Mouse (Mus musculus) lung, postnatal 0 days (tissue): ENCODE measurements around the gene Fsd2. TPM values are rescaled to one million over a fixed set of nuclear protein-coding genes. Genes with fewer than 3 reads are reported as not detected.

Experiments
- ATAC-seq: fragments of 200-750 bp; cut with Nextera tagmentation; 2 replicates; pipeline ENCODE4 v1.8.0; 2017; ENCODE audit warnings: moderate library complexity
- DNase-seq: peaks from one replicate; pipeline ENCODE4 v3.0.0-alpha.2; 2016; ENCODE audit warnings: low spot score
- H3K27ac ChIP-seq: fragments of 300-500 bp; sonication (generic); 2 replicates; pipeline ENCODE4 v1.5.1; 2014; ENCODE audit warnings: antibody characterized with exemption, mild to moderate bottlenecking, low read length, mixed read lengths
- H3K27me3 ChIP-seq: fragments of 300-500 bp; sonication (generic); replicated peaks from 2 replicates; pipeline ENCODE4 v1.6.1; 2014; ENCODE audit warnings: low read length, mixed read lengths; ENCODE audit not compliant: insufficient read depth
- H3K36me3 ChIP-seq: fragments of 300-500 bp; sonication (generic); 2 replicates; pipeline ENCODE4 v1.6.1; 2014; ENCODE audit warnings: low read length, mixed read lengths; ENCODE audit not compliant: insufficient read depth
- H3K4me1 ChIP-seq: fragments of 300-500 bp; sonication (generic); 2 replicates; pipeline ENCODE4 v1.6.1; 2014; ENCODE audit warnings: antibody characterized with exemption, low read depth, low read length, mixed read lengths; ENCODE audit not compliant: insufficient read depth
- H3K4me2 ChIP-seq: fragments of 300-500 bp; sonication (generic); replicated peaks from 2 replicates; pipeline ENCODE4 v1.6.1; 2014; ENCODE audit warnings: low read depth, mild to moderate bottlenecking, low read length, moderate library complexity, mixed read lengths
- H3K4me3 ChIP-seq: fragments of 300-500 bp; sonication (generic); 2 replicates; pipeline ENCODE4 v1.5.1; 2014; ENCODE audit warnings: low read depth, low read length
- H3K9ac ChIP-seq: fragments of 300-500 bp; sonication (generic); replicated peaks from 2 replicates; pipeline ENCODE4 v1.6.1; 2014; ENCODE audit warnings: low read depth, mild to moderate bottlenecking
- H3K9me3 ChIP-seq: fragments of 300-500 bp; sonication (generic); 2 replicates; pipeline ENCODE4 v1.6.1; 2016; ENCODE audit warnings: low read length, mixed read lengths
- CTCF ChIP-seq: IDR thresholded peaks from 2 replicates; pipeline ENCODE4 v1.5.1; 2016; ENCODE audit warnings: antibody characterized with exemption, mild to moderate bottlenecking
- EP300 ChIP-seq: IDR thresholded peaks from 2 replicates; pipeline ENCODE4 v1.6.1; 2016; ENCODE audit warnings: antibody characterized with exemption, mild to moderate bottlenecking, control low read depth
- WGBS: fragments of 180-500 bp; shearing (Covaris S2); extraction: QIAGEN DNeasy Blood & Tissue Kit; methylation state at CpG from one replicate; pipeline ENCODE4 v1.1.7; 2014; 5-methylcytosine and 5-hydroxymethylcytosine counted together
- polyA plus RNA-seq: library from polyadenylated mRNA; unstranded; fragments of >200 nt; fragmentation: Nextera tagmentation; extraction: Ambion mirVana; gene quantifications from 2 replicates; pipeline ENCODE4 v1.2.1, GENCODE M21; 2015

Fsd2 gene
- polyA plus RNA-seq, 1 experiment from 2014 or later: 1.0 TPM

- WGBS: 56% methylated on average over 7 of the region's 7 CpGs
- ATAC-seq: no peak
- no peak overlapping the region for H3K27ac ChIP-seq
- no peak overlapping the region for H3K9ac ChIP-seq
- H3K36me3 ChIP-seq: no peaks in the 10 kb centered on the region
- H3K9me3 ChIP-seq: no peaks in the 10 kb centered on the region
- no peaks in the 10 kb centered on the region for H3K27me3 ChIP-seq
- no peak overlapping the region for H3K4me2 ChIP-seq
- DNase-seq: no peak
- peaks cover 6% of the 10 kb centered on the region; the same call in 1 of the 2 replicates for H3K4me1 ChIP-seq
- TF ChIP-seq EP300: no peak
- TF ChIP-seq CTCF: no peak
- H3K4me3 ChIP-seq: no peak overlapping the region
Measured at GRCm38 (mm10) chr7:81565381-81566055, 1.2 kb downstream of the Fsd2 start.

- H3K4me1 ChIP-seq: peaks cover 10% of the 10 kb centered on the region; the same call in 1 of the 2 replicates
- no peaks in the 10 kb centered on the region for H3K36me3 ChIP-seq
- 79% methylated on average over 7 of the region's 7 CpGs for WGBS
- no peaks in the 10 kb centered on the region for H3K9me3 ChIP-seq
- H3K27ac ChIP-seq: no peak overlapping the region
- DNase-seq (no peak), ATAC-seq (no peak)
- no peak overlapping the region for H3K4me2 ChIP-seq
- TF ChIP-seq EP300 (no peak), CTCF (no peak)
- H3K4me3 ChIP-seq: no peak overlapping the region
- no peak overlapping the region for H3K9ac ChIP-seq
- no peaks in the 10 kb centered on the region for H3K27me3 ChIP-seq
Measured at GRCm38 (mm10) chr7:81564766-81565165, 2.0 kb downstream of the Fsd2 start.

DNA sequence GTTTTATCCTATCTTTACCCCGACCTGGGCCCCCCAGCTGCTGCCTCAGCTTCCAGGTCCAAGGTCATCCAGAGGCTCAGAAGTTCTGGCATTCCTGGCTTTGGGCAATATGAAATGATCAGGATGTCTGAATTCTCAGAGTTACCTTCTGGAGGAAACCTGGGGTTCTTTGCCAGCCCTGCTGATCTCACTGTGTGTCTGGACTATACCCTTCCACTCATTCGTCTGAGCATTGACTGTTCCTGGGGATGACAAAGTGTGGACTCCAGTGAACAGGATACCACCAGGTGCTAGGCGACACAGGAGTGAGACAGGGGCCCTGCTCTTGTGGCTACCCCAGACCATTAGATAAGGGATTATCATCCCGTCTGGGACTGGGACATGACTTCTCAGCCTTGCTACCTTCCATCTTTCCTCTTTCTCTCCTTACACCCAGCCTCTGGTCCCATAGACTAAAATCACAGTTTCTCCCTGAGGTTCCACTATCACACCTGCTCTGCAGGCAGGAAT, 3.2 kb downstream of the Fsd2 start:
- Histone ChIP-seq H3K4me1 (peaks cover 10% of the 10 kb centered on the region; the same call in 1 of the 2 replicates), H3K9me3 (no peaks in the 10 kb centered on the region), H3K27ac (no peak overlapping the region), H3K9ac (no peak overlapping the region), H3K4me3 (no peak overlapping the region), H3K4me2 (no peak overlapping the region), H3K36me3 (no peaks in the 10 kb centered on the region), H3K27me3 (no peaks in the 10 kb centered on the region)
- DNase-seq (no peak), ATAC-seq (no peak)
- TF ChIP-seq CTCF: no peak
- TF ChIP-seq EP300: no peak
- 80% methylated on average over 4 of the region's 4 CpGs for WGBS

- ATAC-seq (no peak), DNase-seq (no peak)
- no peaks in the 10 kb centered on the region for H3K36me3 ChIP-seq
- no peaks in the 10 kb centered on the region for H3K9me3 ChIP-seq
- no peak overlapping the region for H3K27ac ChIP-seq
- 67% methylated on average over 5 of the region's 5 CpGs for WGBS
- no peaks in the 10 kb centered on the region for H3K27me3 ChIP-seq
- no peak overlapping the region for H3K4me2 ChIP-seq
- no peak overlapping the region for H3K9ac ChIP-seq
- TF ChIP-seq EP300 (no peak), CTCF (no peak)
- H3K4me1 ChIP-seq: peaks cover 10% of the 10 kb centered on the region; the same call in 1 of the 2 replicates
- no peak overlapping the region for H3K4me3 ChIP-seq
Measured at GRCm38 (mm10) chr7:81561211-81561610, 5.5 kb downstream of the Fsd2 start.

- H3K27me3 ChIP-seq: no peaks in the 10 kb centered on the region
- WGBS: 21% methylated on average over 8 of the region's 8 CpGs
- H3K27ac ChIP-seq: peak overlapping the region; percentile 14; the same call in 1 of the 2 replicates
- H3K4me2 ChIP-seq: no peak overlapping the region
- peaks cover 10% of the 10 kb centered on the region; the same call in 1 of the 2 replicates for H3K4me1 ChIP-seq
- no peak overlapping the region for H3K9ac ChIP-seq
- H3K4me3 ChIP-seq: no peak overlapping the region
- no peak for TF ChIP-seq CTCF
- peak; percentile 18; the same call in 1 of the 2 replicates for TF ChIP-seq EP300
- ATAC-seq: peak; percentile 44
- no peaks in the 10 kb centered on the region for H3K36me3 ChIP-seq
- no peaks in the 10 kb centered on the region for H3K9me3 ChIP-seq
- DNase-seq: peak; percentile 48
Measured at GRCm38 (mm10) chr7:81560101-81561049, 6.4 kb downstream of the Fsd2 start.
